Mouse (Mus musculus): ENCODE measurements around the gene Atp5s.

Atp5s gene

GRCm38 (mm10) chr12:69733518-69733917 lies 8.8 kb downstream of the Atp5s start:
- no peak for DNase-seq

- DNase-seq, result no peak
These were observed 9.2 kb downstream of the Atp5s start for GRCm38 (mm10) chr12:69733923-69734322.

GRCm38 (mm10) chr12:69741965-69742364 lies 17.2 kb downstream of the Atp5s start:
- no peak for DNase-seq

- DNase-seq, result no peak
These were observed 19.4 kb downstream of the Atp5s start for GRCm38 (mm10) chr12:69744138-69744537.

GRCm38 (mm10) chr12:69751864-69752341 lies 27.2 kb downstream of the Atp5s start:
- peak; percentile 22 for DNase-seq

- DNase-seq, result no peak
These were observed 29.2 kb downstream of the Atp5s start for GRCm38 (mm10) chr12:69753936-69754335.

- no peak for DNase-seq
These were observed 31.3 kb downstream of the Atp5s start for GRCm38 (mm10) chr12:69756015-69756414.

- DNase-seq, result peak; percentile 87
These were observed 32.8 kb downstream of the Atp5s start for GRCm38 (mm10) chr12:69757418-69758141.

GRCm38 (mm10) chr12:69758221-69759185 lies 33.8 kb downstream of the Atp5s start:
- DNase-seq, result peak; percentile 48

GRCm38 (mm10) chr12:69759267-69759885 lies 34.6 kb downstream of the Atp5s start:
- no peak for DNase-seq

GRCm38 (mm10) chr12:69760014-69760413 lies 35.3 kb downstream of the Atp5s start:
- no peak for DNase-seq

- DNase-seq, result no peak
These were observed 36.1 kb downstream of the Atp5s start for GRCm38 (mm10) chr12:69760743-69761406.

- DNase-seq, result no peak
These were observed 36.9 kb downstream of the Atp5s start for GRCm38 (mm10) chr12:69761603-69762002.

GRCm38 (mm10) chr12:69765543-69765942 lies 40.8 kb downstream of the Atp5s start:
- no peak for DNase-seq

- DNase-seq, result no peak
These were observed 41.6 kb downstream of the Atp5s start for GRCm38 (mm10) chr12:69766185-69766904.

GRCm38 (mm10) chr12:69767476-69768258 lies 42.9 kb downstream of the Atp5s start:
- no peak for DNase-seq

GRCm38 (mm10) chr12:69768841-69769240 lies 44.1 kb downstream of the Atp5s start:
- DNase-seq, result no peak

- peak; percentile 30 for DNase-seq
These were observed 52.0 kb downstream of the Atp5s start for GRCm38 (mm10) chr12:69776607-69777340.

- DNase-seq, result no peak
These were observed 52.6 kb downstream of the Atp5s start for GRCm38 (mm10) chr12:69777341-69777730.

GRCm38 (mm10) chr12:69777957-69778356 lies 53.2 kb downstream of the Atp5s start:
- no peak for DNase-seq
